Mouse (Mus musculus) liver, adult 2 months (tissue): ENCODE results near the gene Sit1. TPM values are rescaled to one million over a fixed set of nuclear protein-coding genes. Genes with fewer than 3 reads are reported as not detected.

Experiments used
- DNase-seq: peaks from one replicate; pipeline ENCODE4 v3.0.0-alpha.2; 2011; ENCODE audit warnings: low read depth, low spot score; ENCODE audit errors: extremely low read depth
- H3K27ac ChIP-seq: fragments of 200-500 bp; replicated peaks from 2 replicates; pipeline ENCODE4 v1.5.1; 2012; ENCODE audit warnings: low read depth, mild to moderate bottlenecking, control low read depth, inconsistent platforms, low read length; ENCODE audit not compliant: insufficient read depth
- H3K27me3 ChIP-seq: fragments of 200-500 bp; 2 replicates; pipeline ENCODE4 v1.6.1; 2012; ENCODE audit warnings: mild to moderate bottlenecking, moderate library complexity, low read length, inconsistent platforms; ENCODE audit not compliant: control insufficient read depth, insufficient read depth
- H3K36me3 ChIP-seq: fragments of 200-500 bp; 2 replicates; pipeline ENCODE4 v1.6.1; 2012; ENCODE audit warnings: low read length, inconsistent platforms; ENCODE audit not compliant: control insufficient read depth, insufficient read depth
- H3K4me1 ChIP-seq: fragments of 200-500 bp; 2 replicates; pipeline ENCODE4 v1.6.1; 2011; ENCODE audit warnings: low read length; ENCODE audit not compliant: control insufficient read depth, insufficient read depth
- H3K4me3 ChIP-seq: fragments of 200-500 bp; 2 replicates; pipeline ENCODE4 v1.5.1; 2011; ENCODE audit warnings: low read depth, mild to moderate bottlenecking, control low read depth, low read length, moderate library complexity; ENCODE audit not compliant: insufficient read depth
- H3K79me2 ChIP-seq: fragments of 200-500 bp; 2 replicates; pipeline ENCODE4 v1.6.1; 2012; ENCODE audit warnings: inconsistent platforms, mild to moderate bottlenecking, low read length, moderate library complexity; ENCODE audit not compliant: control insufficient read depth, insufficient read depth
- H3K9ac ChIP-seq: fragments of 200-500 bp; 2 replicates; pipeline ENCODE4 v1.6.1; 2012; ENCODE audit warnings: low read depth, mild to moderate bottlenecking, control low read depth, inconsistent platforms, low read length
- CTCF ChIP-seq: fragments of 200-500 bp; IDR thresholded peaks from 2 replicates; pipeline ENCODE4 v1.5.1; 2011; ENCODE audit warnings: low read depth, low read length, control low read depth
- POLR2A ChIP-seq: fragments of 200-500 bp; IDR thresholded peaks from 2 replicates; pipeline ENCODE4 v1.6.1; 2011; ENCODE audit warnings: low read length, control low read depth; ENCODE audit not compliant: insufficient read depth; ENCODE audit errors: extremely low read depth
- WGBS: fragments of 180-500 bp; shearing (Covaris S2); methylation state at CpG from one replicate; pipeline ENCODE4 v1.1.7; 2018; 5-methylcytosine and 5-hydroxymethylcytosine counted together
- polyA plus RNA-seq: library from polyadenylated mRNA; depleted of rRNA; stranded (reverse); fragments of >200 nt; gene quantifications from 2 replicates; pipeline ENCODE4 v1.2.3, GENCODE M21; 2012
- total RNA-seq: library from RNA; depleted of rRNA; stranded (reverse); fragments of >200 nt; gene quantifications from 2 replicates; pipeline ENCODE4 v1.2.3, GENCODE M21; 2014

Gene Sit1
- total and polyA plus RNA-seq, 2 experiments: 0.13 TPM; not detected in 1

DNA sequence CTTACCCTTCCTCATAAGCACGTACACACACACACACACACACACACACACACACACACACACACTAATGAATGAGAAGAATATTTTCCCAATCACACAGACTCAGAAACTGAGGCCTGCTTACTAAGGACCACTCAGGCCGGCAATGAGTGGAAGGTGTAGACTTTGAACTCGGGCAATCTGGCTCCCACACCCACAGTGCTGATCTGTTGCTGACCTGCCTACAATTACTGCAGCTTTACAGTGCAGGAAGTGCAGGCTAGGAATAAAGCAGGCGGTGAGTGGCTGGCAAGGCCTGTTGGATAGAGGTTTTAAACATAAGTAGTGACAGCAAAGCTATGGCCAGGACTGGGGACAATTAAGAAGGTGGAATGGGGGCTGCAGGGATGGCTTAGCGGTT is 2.5 kb downstream of the Sit1 start:
- TF ChIP-seq POLR2A: no peak
- no peak for TF ChIP-seq CTCF
- Histone ChIP-seq H3K4me1 (peaks cover 3% of the 10 kb centered on the region; the same call in 1 of the 2 replicates), H3K36me3 (no peaks in the 10 kb centered on the region), H3K79me2 (no peaks in the 10 kb centered on the region), H3K9ac (no peak overlapping the region), H3K27me3 (no peaks in the 10 kb centered on the region), H3K27ac (no peak overlapping the region), H3K4me3 (no peak overlapping the region)
- WGBS: 76% methylated on average over 5 of the region's 5 CpGs
- DNase-seq: no peak

- H3K27me3 ChIP-seq: no peaks in the 10 kb centered on the region
- H3K27ac ChIP-seq: no peak overlapping the region
- no peak for DNase-seq
- H3K4me1 ChIP-seq: peaks cover 3% of the 10 kb centered on the region; the same call in 1 of the 2 replicates
- H3K4me3 ChIP-seq: no peak overlapping the region
- H3K79me2 ChIP-seq: no peaks in the 10 kb centered on the region
- 62% methylated on average over 24 of the region's 24 CpGs for WGBS
- no peaks in the 10 kb centered on the region for H3K36me3 ChIP-seq
- TF ChIP-seq POLR2A: no peak
- TF ChIP-seq CTCF: peak; percentile 39
- no peak overlapping the region; the same call in 1 of the 2 replicates for H3K9ac ChIP-seq
These were observed 4.4 kb downstream of the Sit1 start for GRCm38 (mm10) chr4:43478906-43479832.

DNA sequence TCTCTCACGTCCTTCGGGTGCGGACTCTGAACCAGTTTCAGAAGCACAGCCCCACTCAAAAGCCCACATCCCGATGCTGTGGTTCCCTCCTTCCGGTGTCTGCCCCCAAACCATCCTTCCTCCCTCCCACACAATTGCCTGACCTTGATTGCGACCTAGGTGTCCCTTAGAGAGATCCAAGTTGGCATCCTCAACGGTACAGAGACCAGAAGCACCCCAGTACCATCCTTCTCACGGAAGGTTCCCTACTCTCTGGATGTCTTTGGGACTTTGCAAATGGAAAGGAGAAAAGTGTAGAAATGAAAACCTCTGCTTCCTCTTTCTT is 5.0 kb downstream of the Sit1 start:
- Histone ChIP-seq H3K36me3 (no peaks in the 10 kb centered on the region), H3K9ac (peak overlapping the region; percentile 35), H3K27ac (0 out of 2 replicates have a peak overlapping the region, but pooled peaks have one; percentile 2), H3K4me1 (peaks cover 3% of the 10 kb centered on the region; the same call in 1 of the 2 replicates), H3K27me3 (no peaks in the 10 kb centered on the region), H3K4me3 (peak overlapping the region; percentile 37), H3K79me2 (no peaks in the 10 kb centered on the region)
- WGBS: 37% methylated on average over 8 of the region's 8 CpGs
- TF ChIP-seq POLR2A (no peak), CTCF (no peak)
- no peak for DNase-seq

DNA sequence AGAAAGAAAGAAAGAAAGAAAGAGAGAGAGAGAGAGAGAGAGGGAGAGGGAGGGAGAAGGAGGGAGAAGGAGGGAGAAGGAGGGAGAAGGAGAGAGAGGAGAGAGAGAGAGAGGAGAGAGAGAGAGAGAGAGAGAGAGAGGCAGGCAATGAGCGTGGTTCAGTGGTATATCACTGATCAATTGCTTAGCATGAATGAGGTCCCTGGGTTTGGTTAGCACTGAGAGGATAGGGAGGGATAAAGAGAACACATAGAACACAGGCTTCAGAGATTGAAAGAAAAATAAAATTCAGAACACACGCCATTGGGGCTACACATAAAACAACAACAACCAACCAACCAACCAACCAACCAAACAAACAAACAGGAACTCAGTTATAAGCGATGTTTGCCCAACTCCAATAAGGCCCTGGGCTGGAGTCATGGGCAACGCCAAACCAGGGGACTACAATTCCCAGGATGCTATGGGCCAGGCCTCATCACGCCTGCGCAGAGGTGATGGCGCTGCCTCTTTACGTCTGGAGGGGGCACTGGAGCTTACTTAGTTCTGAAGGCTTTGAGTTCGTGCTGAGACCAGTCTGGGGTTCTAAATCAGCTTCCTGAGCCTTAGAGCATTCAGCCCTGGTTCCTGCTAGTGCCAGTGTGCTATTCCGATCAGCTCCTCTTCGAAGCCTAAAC is 5.5 kb downstream of the Sit1 start:
- no peak for TF ChIP-seq POLR2A
- TF ChIP-seq CTCF: peak; percentile 69
- Histone ChIP-seq H3K4me3 (peak overlapping the region; percentile 37), H3K27me3 (no peaks in the 10 kb centered on the region), H3K9ac (peak overlapping the region; percentile 35), H3K27ac (0 out of 2 replicates have a peak overlapping the region, but pooled peaks have one; percentile 2), H3K79me2 (no peaks in the 10 kb centered on the region), H3K36me3 (no peaks in the 10 kb centered on the region), H3K4me1 (peaks cover 3% of the 10 kb centered on the region; the same call in 1 of the 2 replicates)
- WGBS: 14% methylated on average over 11 of the region's 11 CpGs
- DNase-seq: peak; percentile 79

DNA sequence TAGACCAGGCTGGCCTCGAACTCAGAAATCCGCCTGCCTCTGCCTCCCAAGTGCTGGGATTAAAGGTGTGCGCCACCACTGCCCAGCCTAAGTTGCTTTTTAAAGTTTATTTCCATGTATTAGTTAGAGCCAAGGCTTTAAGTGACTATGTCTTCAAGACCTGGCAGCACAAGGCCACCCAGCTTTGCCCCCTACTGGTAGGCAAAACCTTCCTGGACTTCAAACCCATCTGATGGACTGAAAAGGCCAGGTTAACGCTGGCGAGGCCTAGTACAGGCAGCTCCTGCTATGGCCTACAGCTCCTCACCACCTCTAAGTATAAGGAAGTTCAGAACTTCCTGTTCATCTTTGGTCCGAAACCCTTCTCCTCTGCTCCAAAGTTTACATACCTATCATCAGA is 6.9 kb downstream of the Sit1 start:
- no peak for TF ChIP-seq POLR2A
- peak; percentile 26; the same call in 1 of the 2 replicates for TF ChIP-seq CTCF
- no peak for DNase-seq
- Histone ChIP-seq H3K27me3 (no peaks in the 10 kb centered on the region), H3K27ac (no peak overlapping the region), H3K4me1 (peaks cover 3% of the 10 kb centered on the region; the same call in 1 of the 2 replicates), H3K79me2 (no peaks in the 10 kb centered on the region), H3K4me3 (no peak overlapping the region), H3K36me3 (no peaks in the 10 kb centered on the region), H3K9ac (no peak overlapping the region)
- 92% methylated on average over 6 of the region's 6 CpGs for WGBS
